Mouse (Mus musculus) forebrain, embryonic 10.5 days (tissue): Measurements from ENCODE around the gene Coq5. TPM values are rescaled to one million over a fixed set of nuclear protein-coding genes. Genes with fewer than 3 reads are reported as not detected.
"Not testable (repeated sequence)": the region's sequence is repeated elsewhere in the genome, so short reads cannot be mapped to it uniquely, and the experiment has no call there.

ENCODE experiments used
- DNase-seq: peaks from one replicate; pipeline ENCODE4 v3.0.0-alpha.2; 2017; ENCODE audit warnings: low spot score; ENCODE audit errors: extremely low spot score
- H3K27ac ChIP-seq: fragments of 300-500 bp; sonication (generic); 2 replicates; pipeline ENCODE4 v1.5.1; 2016; ENCODE audit warnings: mild to moderate bottlenecking
- H3K27me3 ChIP-seq: fragments of 300-500 bp; sonication (generic); 2 replicates; pipeline ENCODE4 v1.6.1; 2016; ENCODE audit warnings: mild to moderate bottlenecking; ENCODE audit not compliant: poor library complexity, severe bottlenecking
- H3K36me3 ChIP-seq: fragments of 300-500 bp; sonication (generic); replicated peaks from 2 replicates; pipeline ENCODE4 v1.6.1; 2016; ENCODE audit warnings: mild to moderate bottlenecking, moderate library complexity
- H3K4me1 ChIP-seq: fragments of 300-500 bp; sonication (generic); 2 replicates; pipeline ENCODE4 v1.6.1; 2016
- H3K4me3 ChIP-seq: fragments of 300-500 bp; sonication (generic); 2 replicates; pipeline ENCODE4 v1.5.1; 2016; ENCODE audit warnings: mild to moderate bottlenecking, moderate library complexity
- H3K9me3 ChIP-seq: fragments of 300-500 bp; sonication (generic); 2 replicates; pipeline ENCODE4 v1.6.1; 2016; ENCODE audit warnings: mild to moderate bottlenecking, moderate library complexity
- WGBS: fragments of 180-500 bp; shearing (Covaris S2); methylation state at CpG from one replicate; pipeline ENCODE4 v1.1.7; 2016; 5-methylcytosine and 5-hydroxymethylcytosine counted together
- polyA plus RNA-seq: library from polyadenylated mRNA; unstranded; fragments of >200 nt; fragmentation: Nextera tagmentation; extraction: Ambion mirVana; gene quantifications from 2 replicates; pipeline ENCODE4 v1.2.1, GENCODE M21; 2016

The Coq5 gene
- polyA plus RNA-seq, 1 experiment from 2014 or later, result 58.8 TPM

- WGBS, result 1% methylated on average over 65 of the region's 66 CpGs
- peaks cover 37% of the 10 kb centered on the region for H3K4me1 ChIP-seq
- H3K4me3 ChIP-seq, result peak within 1 kb of the TSS; percentile 91
- peaks cover 37% of the 10 kb centered on the region for H3K36me3 ChIP-seq
- H3K27ac ChIP-seq, result peak within 1 kb of the TSS; percentile 94
- no peaks in the 10 kb centered on the region for H3K9me3 ChIP-seq
- peaks cover 13% of the 10 kb centered on the region for H3K27me3 ChIP-seq
- DNase-seq, result peak; percentile 99
These were observed 21.5 kb downstream of the Coq5 start, which contains the start of gene Dynll1 for GRCm38 (mm10) chr5:115300792-115301614. Dynll1 (minus strand) TSS chr5:115300999.

DNA sequence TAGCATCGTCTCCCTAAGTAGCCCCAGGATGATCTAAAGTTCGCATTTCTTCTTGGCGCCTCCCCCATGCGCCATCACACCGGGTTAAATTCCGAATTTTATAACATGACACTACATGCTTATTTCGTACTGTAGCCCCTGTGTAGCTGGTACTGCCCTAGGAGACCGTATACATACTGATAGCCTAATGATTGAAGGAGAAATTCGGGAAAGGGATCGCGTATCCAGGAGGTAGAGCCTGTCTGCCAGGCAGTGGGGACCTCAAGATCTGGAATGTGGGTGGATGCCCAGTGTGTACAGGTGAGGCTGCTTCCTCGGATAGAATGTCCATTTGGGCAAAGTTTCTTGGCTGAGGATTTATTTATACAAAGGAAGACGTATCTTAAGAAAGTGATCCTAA is 22.1 kb downstream of the Coq5 start:
- peak overlapping the region; percentile 94 for H3K27ac ChIP-seq
- 32% methylated on average over 13 of the region's 13 CpGs for WGBS
- H3K4me3 ChIP-seq, result peak overlapping the region; percentile 91

GRCm38 (mm10) chr5:115302190-115302589 is 22.7 kb downstream of the Coq5 start:
- Histone ChIP-seq H3K27me3 (peaks cover 13% of the 10 kb centered on the region), H3K4me3 (peak overlapping the region; percentile 91; the same call in 1 of the 2 replicates)
- WGBS, result 80% methylated on average over 7 of the region's 7 CpGs

More for the DNA sequence above, 22.1 kb downstream of the Coq5 start:
- H3K27me3 ChIP-seq, result peaks cover 13% of the 10 kb centered on the region
- H3K9me3 ChIP-seq, result no peaks in the 10 kb centered on the region
- no peak for DNase-seq
- H3K4me1 ChIP-seq, result peaks cover 37% of the 10 kb centered on the region
- peaks cover 30% of the 10 kb centered on the region for H3K36me3 ChIP-seq

DNA sequence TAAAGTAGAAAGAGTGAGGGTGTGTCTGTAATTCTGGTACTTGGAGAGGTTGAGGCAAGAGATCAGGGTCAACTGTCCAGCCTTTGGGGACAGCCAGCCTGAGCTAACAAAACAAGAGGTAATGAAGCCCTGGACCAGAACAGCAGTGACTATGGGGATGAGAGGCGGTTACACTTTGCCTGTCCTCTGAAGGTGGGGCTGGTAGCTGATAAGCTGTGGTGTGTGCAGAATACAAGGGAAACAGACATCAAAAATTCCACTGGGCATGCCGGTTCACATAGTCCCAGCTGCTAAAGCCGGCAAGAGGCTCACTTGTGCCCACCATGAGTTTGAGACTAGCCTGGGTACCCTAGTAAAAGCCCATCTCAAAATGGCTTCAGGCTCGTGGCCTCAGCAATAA is 32.9 kb downstream of the Coq5 start:
- WGBS, result 86% methylated on average over 4 of the region's 4 CpGs

More at GRCm38 (mm10) chr5:115302190-115302589, 22.7 kb downstream of the Coq5 start:
- Histone ChIP-seq H3K4me1 (peaks cover 37% of the 10 kb centered on the region), H3K36me3 (peaks cover 25% of the 10 kb centered on the region)
- H3K27ac ChIP-seq, DNase-seq, H3K9me3 ChIP-seq: not testable (repeated sequence)

DNA sequence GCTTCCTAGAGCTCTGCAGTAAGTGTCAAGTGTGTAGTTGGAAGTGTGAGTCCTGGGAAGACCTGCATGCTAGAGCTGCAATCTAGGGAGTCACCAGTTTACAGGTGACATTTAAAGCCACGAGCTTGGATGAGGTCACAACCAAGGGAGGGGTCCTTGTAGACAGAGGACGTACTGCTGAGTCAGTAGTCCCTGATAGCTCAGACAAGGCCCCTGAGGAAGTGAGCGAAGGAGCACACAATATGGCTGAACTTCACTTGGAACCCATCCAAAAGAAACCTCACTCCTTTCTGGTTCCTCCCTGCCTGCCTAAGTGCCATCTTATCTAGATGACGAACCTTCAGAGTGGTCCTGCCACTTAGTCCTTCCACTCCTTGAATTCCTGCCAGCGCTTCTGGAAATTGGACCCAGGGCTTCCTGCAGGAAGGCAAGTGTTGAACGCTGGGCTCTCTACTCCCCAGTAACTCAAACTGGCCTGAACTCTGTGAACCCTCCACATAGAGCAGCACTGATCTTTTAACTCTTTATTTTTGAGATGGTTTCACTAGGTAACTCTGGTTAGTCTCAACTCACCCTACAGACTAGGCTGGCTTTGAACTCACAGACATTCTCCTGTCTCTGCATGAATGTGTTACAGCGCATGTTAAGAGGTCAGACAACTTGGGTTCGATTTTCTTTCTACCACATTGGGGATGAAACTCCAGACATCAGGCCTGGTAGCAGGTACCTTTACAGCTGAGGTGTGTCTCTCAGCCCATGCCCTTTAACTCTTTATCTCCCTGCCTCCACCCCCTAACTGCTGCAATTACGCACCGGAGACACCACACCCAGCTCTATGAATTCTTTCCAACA is 33.6 kb downstream of the Coq5 start:
- Histone ChIP-seq H3K4me1 (peaks cover 30% of the 10 kb centered on the region), H3K9me3 (no peaks in the 10 kb centered on the region), H3K27me3 (peaks cover 9% of the 10 kb centered on the region; the same call in 1 of the 2 replicates), H3K27ac (0 out of 2 replicates have a peak overlapping the region, but pooled peaks have one; percentile 16), H3K36me3 (no peaks in the 10 kb centered on the region), H3K4me3 (no peak overlapping the region)
- WGBS, result 79% methylated on average over 10 of the region's 10 CpGs
- DNase-seq, result no peak

More for the DNA sequence above, 32.9 kb downstream of the Coq5 start:
- no peak overlapping the region for H3K4me3 ChIP-seq
- no peaks in the 10 kb centered on the region for H3K9me3 ChIP-seq
- no peaks in the 10 kb centered on the region for H3K36me3 ChIP-seq
- H3K27me3 ChIP-seq, result peaks cover 6% of the 10 kb centered on the region; the same call in 1 of the 2 replicates
- peaks cover 23% of the 10 kb centered on the region for H3K4me1 ChIP-seq
- no peak for DNase-seq
- 0 out of 2 replicates have a peak overlapping the region, but pooled peaks have one; percentile 16 for H3K27ac ChIP-seq

DNA sequence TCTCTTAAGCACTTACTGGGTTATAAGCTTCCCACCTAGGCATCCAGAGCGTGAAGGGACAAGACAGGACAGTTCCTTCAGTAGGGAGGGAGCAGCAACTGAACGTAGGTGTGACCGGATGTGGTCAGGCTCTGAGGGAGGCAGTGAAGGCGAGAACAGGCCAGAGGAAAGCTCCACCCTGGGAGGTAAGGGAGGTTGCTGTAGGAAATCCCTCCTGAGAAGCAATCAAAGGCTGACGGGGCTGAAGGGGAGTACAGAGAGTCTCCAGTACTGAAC is 34.1 kb downstream of the Coq5 start:
- WGBS, result 40% methylated on average over 5 of the region's 5 CpGs
- Histone ChIP-seq H3K27ac (no peak overlapping the region), H3K9me3 (no peaks in the 10 kb centered on the region), H3K4me1 (peaks cover 35% of the 10 kb centered on the region), H3K4me3 (no peak overlapping the region), H3K36me3 (no peaks in the 10 kb centered on the region), H3K27me3 (peaks cover 15% of the 10 kb centered on the region)
- DNase-seq, result no peak

GRCm38 (mm10) chr5:115316968-115317644 is 37.6 kb downstream of the Coq5 start:
- Histone ChIP-seq H3K27me3 (peaks cover 18% of the 10 kb centered on the region), H3K36me3 (no peaks in the 10 kb centered on the region), H3K9me3 (no peaks in the 10 kb centered on the region), H3K27ac (peak overlapping the region; percentile 84), H3K4me1 (peaks cover 44% of the 10 kb centered on the region), H3K4me3 (peak overlapping the region; percentile 31)
- DNase-seq, result no peak
- WGBS, result 5% methylated on average over 14 of the region's 14 CpGs

DNA sequence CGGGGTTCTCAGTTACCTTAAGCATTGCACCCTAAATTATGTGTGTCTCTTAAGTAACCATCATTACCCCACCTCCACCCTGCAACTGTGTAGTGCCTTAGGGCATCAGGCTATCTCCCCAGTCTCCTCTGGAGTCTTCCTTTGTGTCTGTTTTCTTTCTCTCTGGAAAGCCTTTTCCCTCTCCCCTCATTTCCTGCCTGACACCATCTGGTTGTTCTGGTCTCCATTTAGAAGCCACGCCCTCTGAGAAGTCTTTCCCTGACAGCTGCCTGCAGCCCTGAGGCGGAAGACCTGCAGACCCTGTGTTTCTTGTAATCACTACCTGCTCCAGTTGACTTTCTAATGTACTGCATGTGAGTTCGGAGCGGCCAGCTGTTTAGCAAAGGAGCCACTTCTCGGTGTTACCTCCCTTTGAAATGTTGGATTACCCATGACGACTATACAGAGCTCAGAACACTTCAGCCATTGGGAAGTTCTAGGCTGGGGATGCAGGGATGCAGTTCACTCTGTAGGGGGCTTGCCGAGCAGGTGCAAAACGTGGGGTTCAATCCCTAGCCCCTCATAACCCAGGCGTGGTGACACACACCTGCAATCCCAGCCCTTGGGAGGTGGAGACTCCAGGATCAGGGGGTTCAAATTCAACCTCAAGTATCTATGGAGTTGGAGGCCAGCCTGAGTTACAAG is 38.3 kb downstream of the Coq5 start:
- H3K4me1 ChIP-seq, result peaks cover 44% of the 10 kb centered on the region
- no peaks in the 10 kb centered on the region for H3K9me3 ChIP-seq
- H3K36me3 ChIP-seq, result no peaks in the 10 kb centered on the region
- H3K27me3 ChIP-seq, result peaks cover 18% of the 10 kb centered on the region
- peak overlapping the region; percentile 84 for H3K27ac ChIP-seq
- DNase-seq, result peak; percentile 60
- H3K4me3 ChIP-seq, result peak overlapping the region; percentile 31
- 3% methylated on average over 10 of the region's 10 CpGs for WGBS

- peak; percentile 69 for DNase-seq
- WGBS, result under 1% methylated on average over 22 of the region's 22 CpGs
- Histone ChIP-seq H3K9me3 (no peaks in the 10 kb centered on the region), H3K4me3 (peak overlapping the region; percentile 46), H3K27me3 (peaks cover 18% of the 10 kb centered on the region), H3K4me1 (peaks cover 39% of the 10 kb centered on the region), H3K36me3 (no peaks in the 10 kb centered on the region), H3K27ac (peak overlapping the region; percentile 77)
These were observed 39.8 kb downstream of the Coq5 start for GRCm38 (mm10) chr5:115319004-115319940.

DNA sequence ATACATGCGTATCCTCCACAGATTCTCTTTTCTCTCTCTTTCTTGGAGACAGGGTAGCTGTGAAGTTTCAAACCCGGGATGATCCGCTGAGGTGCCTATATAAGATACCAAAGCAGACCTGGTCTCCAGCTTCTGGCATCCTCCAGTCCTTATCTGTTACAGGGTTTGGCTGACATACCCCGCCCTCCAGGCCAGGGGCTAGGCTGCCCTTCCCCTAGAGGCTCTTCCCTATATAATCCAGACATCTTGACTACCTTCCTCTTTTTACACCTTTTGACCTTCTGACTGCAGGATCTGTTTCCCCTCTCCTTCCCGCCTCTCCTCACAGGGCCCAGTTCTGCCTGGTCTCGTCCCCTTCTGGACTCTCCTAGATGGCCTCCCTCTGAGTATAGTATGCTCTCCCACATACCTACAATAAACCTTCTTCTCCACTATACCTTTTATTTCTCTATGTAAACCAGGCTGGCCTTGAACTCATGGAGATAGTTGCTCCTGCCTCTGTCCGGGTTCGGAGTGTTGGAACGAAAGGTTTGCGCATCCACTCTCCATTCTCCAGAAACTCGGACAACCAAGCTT is 46.9 kb downstream of the Coq5 start:
- no peaks in the 10 kb centered on the region for H3K27me3 ChIP-seq
- peak overlapping the region; percentile 99 for H3K4me3 ChIP-seq
- H3K36me3 ChIP-seq, result peaks cover 26% of the 10 kb centered on the region
- H3K9me3 ChIP-seq, result no peaks in the 10 kb centered on the region
- peaks cover 39% of the 10 kb centered on the region for H3K4me1 ChIP-seq
- DNase-seq, result no peak
- 31% methylated on average over 11 of the region's 11 CpGs for whole genome bisulfite sequencing
- peak overlapping the region; percentile 98 for H3K27ac ChIP-seq
